ENCODE assay signal across 17 mouse cellular contexts in the genomic region with DNA sequence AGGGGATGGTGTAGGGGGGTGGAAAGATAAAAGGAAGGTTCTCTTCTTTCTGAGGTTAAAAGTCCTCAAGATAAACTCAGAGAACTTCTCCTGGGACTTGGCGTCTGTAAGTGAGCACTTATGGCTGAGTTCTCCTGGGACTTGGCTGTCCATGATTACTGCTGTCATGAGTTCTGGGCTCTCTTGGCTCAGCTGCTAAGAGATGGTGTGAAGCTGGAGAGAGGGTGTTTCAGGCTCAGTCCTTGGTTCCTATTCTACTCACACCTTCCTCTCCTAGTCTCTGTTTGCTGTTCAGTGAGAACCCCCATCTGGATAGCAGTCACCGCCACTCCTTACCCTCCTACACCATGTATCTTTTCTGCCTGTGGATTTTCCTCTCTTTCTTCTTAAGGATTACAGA.
"Had no signal": no experiment of that assay in that cellular context is flagged by ENCODE, and none has a peak within 500 bp of the region (broad histone marks: within the 10 kb centered on the region; RNA-seq: fewer than 3 reads in every experiment).

No protein-coding gene starts in this region.

- ATAC-seq: liver, embryonic 12.5 days; liver, postnatal 0 days; lung, postnatal 0 days; midbrain, embryonic 13.5 days; midbrain, embryonic 15.5 days; midbrain, embryonic 16.5 days had no signal

- DNase-seq: left cerebral cortex, postnatal 4 days; liver; liver, embryonic 13.5 days; liver, postnatal 0 days; lung, adult 18-20 months; lung, adult 2 months; lung, embryonic 14.5 days; lung, postnatal 10 days; lung, postnatal 14 days; lung, postnatal 36 days; lung, postnatal 4 days; midbrain, embryonic 14.5 days had no signal
